Mouse (Mus musculus) thymus, postnatal 36 days (tissue): ENCODE measurements around the gene Lrrn1.

Source experiments
- DNase-seq, 2 experiments: peaks; one replicate each; pipeline ENCODE4 v3.0.0; 2022; ENCODE audit warnings: mixed read lengths in 2 of 2

The Lrrn1 gene

GRCm38 (mm10) chr6:107605151-107605550, 75.6 kb downstream of the Lrrn1 start:
- no peak for DNase-seq

GRCm38 (mm10) chr6:107614288-107614687, 84.7 kb downstream of the Lrrn1 start:
- no peak for DNase-seq
